Mouse (Mus musculus) heart, embryonic 13.5 days (tissue): ENCODE measurements around the gene Kcng1. TPM values are rescaled to one million over a fixed set of nuclear protein-coding genes. Genes with fewer than 3 reads are reported as not detected.

ENCODE experiments used
- ATAC-seq: fragments of 200-750 bp; cut with Nextera tagmentation; 2 replicates; pipeline ENCODE4 v1.8.0; 2017; ENCODE audit warnings: moderate TSS enrichment; ENCODE audit not compliant: insufficient number of reproducible peaks, low FRiP score, low TSS enrichment; ENCODE audit errors: extremely low read depth
- H3K27ac ChIP-seq: fragments of 300-500 bp; sonication (generic); replicated peaks from 2 replicates; pipeline ENCODE4 v1.5.1; 2015; ENCODE audit warnings: moderate library complexity, mild to moderate bottlenecking, inconsistent platforms
- H3K27me3 ChIP-seq: fragments of 300-500 bp; sonication (generic); replicated peaks from 2 replicates; pipeline ENCODE4 v1.6.1; 2015; ENCODE audit warnings: mild to moderate bottlenecking, inconsistent platforms
- H3K36me3 ChIP-seq: fragments of 300-500 bp; sonication (generic); 2 replicates; pipeline ENCODE4 v1.6.1; 2015; ENCODE audit warnings: mild to moderate bottlenecking, inconsistent platforms
- H3K4me1 ChIP-seq: fragments of 300-500 bp; sonication (generic); 2 replicates; pipeline ENCODE4 v1.6.1; 2015; ENCODE audit warnings: inconsistent platforms
- H3K4me2 ChIP-seq: fragments of 300-500 bp; sonication (generic); 2 replicates; pipeline ENCODE4 v1.6.1; 2015; ENCODE audit warnings: inconsistent platforms, mild to moderate bottlenecking, moderate library complexity
- H3K4me3 ChIP-seq: fragments of 300-500 bp; sonication (generic); 2 replicates; pipeline ENCODE4 v1.5.1; 2015; ENCODE audit warnings: moderate library complexity, mild to moderate bottlenecking, inconsistent platforms
- H3K9ac ChIP-seq: fragments of 300-500 bp; sonication (generic); 2 replicates; pipeline ENCODE4 v1.6.1; 2015; ENCODE audit warnings: inconsistent platforms, mild to moderate bottlenecking, moderate library complexity
- H3K9me3 ChIP-seq: fragments of 300-500 bp; sonication (generic); 2 replicates; pipeline ENCODE4 v1.6.1; 2016; ENCODE audit warnings: inconsistent platforms
- WGBS: fragments of 180-500 bp; shearing (Covaris S2); methylation state at CpG from one replicate; pipeline ENCODE4 v1.1.7; 2015; ENCODE audit warnings: mixed read lengths; 5-methylcytosine and 5-hydroxymethylcytosine counted together
- polyA plus RNA-seq: library from polyadenylated mRNA; unstranded; fragments of >200 nt; fragmentation: Nextera tagmentation; extraction: Ambion mirVana; gene quantifications from 2 replicates; pipeline ENCODE4 v1.2.1, GENCODE M21; 2015

Gene Kcng1
- polyA plus RNA-seq, 1 experiment from 2014 or later: 0.90 TPM

DNA sequence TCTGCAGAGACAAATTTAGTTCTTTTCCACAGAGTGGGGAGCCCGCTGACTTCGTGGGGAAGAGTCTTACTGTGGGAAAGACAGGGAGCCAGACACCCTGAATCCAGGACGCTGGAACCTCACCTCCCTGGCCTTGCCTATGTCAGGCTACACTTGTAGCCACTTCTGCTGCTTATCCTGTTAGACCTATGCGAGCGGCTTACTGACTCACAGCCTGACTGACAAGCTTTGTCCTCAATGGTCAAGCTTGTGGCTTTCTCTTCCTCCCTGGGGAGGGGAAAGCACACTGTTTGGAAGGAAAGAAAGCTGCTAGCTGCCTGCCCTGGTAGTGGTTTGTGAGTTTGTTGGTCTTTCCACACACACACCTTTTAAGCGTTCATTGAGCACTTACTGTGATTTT is 11.0 kb upstream of the Kcng1 start:
- Histone ChIP-seq H3K4me2 (peak overlapping the region; percentile 44), H3K27ac (no peak overlapping the region), H3K4me1 (peaks cover 18% of the 10 kb centered on the region), H3K9ac (no peak overlapping the region), H3K36me3 (no peaks in the 10 kb centered on the region), H3K9me3 (peaks cover 15% of the 10 kb centered on the region; the same call in 1 of the 2 replicates), H3K27me3 (peaks cover 96% of the 10 kb centered on the region), H3K4me3 (no peak overlapping the region)
- no peak for ATAC-seq
- 16% methylated on average over 6 of the region's 6 CpGs for WGBS

GRCm38 (mm10) chr2:168292041-168292440 is 10.5 kb upstream of the Kcng1 start:
- 8% methylated on average over 10 of the region's 10 CpGs for WGBS
- no peaks in the 10 kb centered on the region for H3K36me3 ChIP-seq
- H3K9ac ChIP-seq: no peak overlapping the region
- H3K4me3 ChIP-seq: no peak overlapping the region
- peaks cover 15% of the 10 kb centered on the region; the same call in 1 of the 2 replicates for H3K9me3 ChIP-seq
- H3K27me3 ChIP-seq: peaks cover 97% of the 10 kb centered on the region
- H3K4me1 ChIP-seq: peaks cover 15% of the 10 kb centered on the region
- peak overlapping the region; percentile 44 for H3K4me2 ChIP-seq
- H3K27ac ChIP-seq: no peak overlapping the region
- ATAC-seq: no peak

DNA sequence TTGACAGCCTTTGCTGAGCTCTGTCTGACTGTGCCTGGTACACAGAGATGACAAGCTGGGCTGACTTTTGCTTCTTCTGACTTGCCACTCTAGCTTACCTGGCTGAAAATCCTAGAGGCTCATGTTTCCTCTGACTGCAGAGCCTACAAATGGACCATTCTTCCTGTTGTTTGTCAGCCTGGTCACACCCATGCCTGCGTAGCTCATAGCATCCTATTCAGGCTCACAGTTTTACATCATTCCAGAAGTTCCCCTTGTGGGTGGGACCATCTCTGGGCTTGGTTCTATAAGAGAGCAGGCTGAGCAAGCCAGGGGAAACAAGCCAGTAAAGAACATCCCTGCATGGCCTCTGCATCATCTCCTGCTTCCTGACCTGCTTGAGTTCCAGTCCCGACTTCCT is 8.3 kb upstream of the Kcng1 start:
- Histone ChIP-seq H3K4me2 (no peak overlapping the region), H3K27ac (no peak overlapping the region), H3K9ac (no peak overlapping the region), H3K27me3 (peaks cover 99% of the 10 kb centered on the region), H3K4me1 (peaks cover 21% of the 10 kb centered on the region), H3K4me3 (no peak overlapping the region), H3K36me3 (no peaks in the 10 kb centered on the region), H3K9me3 (peaks cover 25% of the 10 kb centered on the region)
- ATAC-seq: no peak
- WGBS: 66% methylated on average over 2 of the region's 2 CpGs

GRCm38 (mm10) chr2:168289016-168289415 is 7.5 kb upstream of the Kcng1 start:
- Histone ChIP-seq H3K27ac (no peak overlapping the region), H3K9ac (no peak overlapping the region), H3K27me3 (peaks cover 99% of the 10 kb centered on the region), H3K36me3 (no peaks in the 10 kb centered on the region), H3K4me1 (peaks cover 25% of the 10 kb centered on the region), H3K9me3 (peaks cover 25% of the 10 kb centered on the region), H3K4me2 (no peak overlapping the region), H3K4me3 (no peak overlapping the region)
- 58% methylated on average over 9 of the region's 9 CpGs for WGBS
- ATAC-seq: no peak

DNA sequence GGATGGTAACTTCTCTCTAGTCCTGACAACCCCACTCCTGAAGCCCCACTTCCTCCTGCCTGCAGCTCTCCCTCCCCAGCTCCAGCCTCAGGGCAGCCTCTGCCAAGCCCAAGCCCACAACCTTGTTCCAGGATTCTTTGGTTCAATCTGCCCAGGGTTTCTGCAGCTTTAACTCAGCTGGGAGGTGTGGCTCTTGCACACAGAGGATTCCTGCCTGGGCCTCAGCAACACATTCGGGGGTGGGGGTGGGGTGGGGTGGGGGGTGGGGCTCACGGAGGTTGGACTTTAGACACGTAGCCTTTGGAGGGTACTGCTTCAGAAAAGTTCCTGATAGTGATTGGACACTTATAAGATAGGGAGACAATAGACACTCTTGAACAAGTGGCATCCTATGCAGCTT is 5.5 kb upstream of the Kcng1 start:
- peaks cover 21% of the 10 kb centered on the region for H3K4me1 ChIP-seq
- H3K27me3 ChIP-seq: peaks cover 98% of the 10 kb centered on the region
- H3K36me3 ChIP-seq: no peaks in the 10 kb centered on the region
- H3K4me2 ChIP-seq: no peak overlapping the region
- H3K27ac ChIP-seq: no peak overlapping the region
- ATAC-seq: no peak
- no peak overlapping the region for H3K9ac ChIP-seq
- no peak overlapping the region for H3K4me3 ChIP-seq
- WGBS: 15% methylated on average over 3 of the region's 3 CpGs
- peaks cover 25% of the 10 kb centered on the region for H3K9me3 ChIP-seq

DNA sequence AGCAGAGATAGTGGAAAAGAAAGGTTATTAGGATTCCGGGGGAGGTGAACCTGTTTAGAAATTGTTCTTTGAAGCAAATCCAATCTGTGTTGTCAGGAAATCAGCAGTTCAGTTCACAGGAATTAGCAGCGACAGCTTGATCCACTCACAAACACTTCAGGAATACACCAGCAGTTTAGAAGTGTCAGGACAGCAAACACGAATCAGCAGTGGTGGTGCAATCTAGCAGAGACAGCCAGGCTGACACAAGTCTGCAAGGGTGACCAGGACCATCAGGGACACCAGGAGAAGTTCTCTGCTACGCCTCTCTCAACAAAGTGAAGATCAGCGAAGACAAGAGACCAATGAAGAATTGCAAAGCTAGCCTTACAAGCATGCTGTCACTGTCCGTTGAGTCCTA is 3.6 kb upstream of the Kcng1 start:
- H3K4me3 ChIP-seq: no peak overlapping the region
- peaks cover 34% of the 10 kb centered on the region for H3K4me1 ChIP-seq
- H3K9me3 ChIP-seq: peaks cover 10% of the 10 kb centered on the region
- H3K27ac ChIP-seq: no peak overlapping the region
- no peak overlapping the region for H3K9ac ChIP-seq
- H3K4me2 ChIP-seq: no peak overlapping the region
- ATAC-seq: no peak
- H3K36me3 ChIP-seq: no peaks in the 10 kb centered on the region
- WGBS: 51% methylated on average over 6 of the region's 6 CpGs
- peaks cover 98% of the 10 kb centered on the region for H3K27me3 ChIP-seq

DNA sequence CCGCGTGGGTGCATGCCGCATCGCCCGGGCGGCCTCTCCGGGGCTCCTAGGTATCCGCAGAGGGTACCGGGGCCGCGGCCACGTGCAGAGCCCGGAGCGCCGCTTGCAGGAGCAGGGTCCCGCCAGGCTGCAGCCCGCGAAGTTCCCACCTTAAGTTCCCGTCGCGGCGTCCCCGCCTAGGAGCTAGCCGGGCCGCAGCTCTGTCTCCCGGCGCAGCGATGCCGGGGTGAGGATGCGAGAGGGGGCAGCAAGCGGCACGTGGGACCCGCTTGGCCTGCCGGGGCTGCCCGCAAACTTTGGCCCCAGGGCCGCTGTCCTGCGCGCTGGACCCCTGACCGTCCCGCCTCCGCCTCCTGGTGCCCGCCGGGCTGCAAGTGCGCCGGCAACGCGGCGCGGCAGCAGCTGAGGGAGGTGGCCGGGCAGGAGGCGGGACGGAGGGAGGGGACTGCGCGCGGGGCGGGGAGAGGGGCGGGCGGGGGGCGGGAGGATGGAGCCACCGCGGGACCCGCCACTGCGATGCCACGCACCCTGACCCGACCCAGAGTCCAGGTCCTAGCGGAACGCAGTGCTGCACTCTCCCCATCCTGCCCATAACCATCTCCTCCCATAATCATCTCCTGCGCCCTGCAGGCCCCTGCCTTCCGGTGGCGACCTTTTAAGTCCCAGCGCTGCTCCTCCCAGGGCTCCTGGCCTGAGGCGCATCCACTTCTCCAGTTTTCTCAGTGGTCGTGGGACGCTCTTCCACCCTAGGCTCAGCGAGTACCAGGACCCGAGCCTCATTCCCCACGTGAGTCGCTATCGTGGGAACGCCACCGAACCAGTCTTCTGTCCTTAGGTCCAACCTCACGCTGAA is 581 bp downstream of the Kcng1 start:
- H3K9ac ChIP-seq: peak overlapping the region; percentile 64
- H3K27me3 ChIP-seq: peaks cover 99% of the 10 kb centered on the region
- H3K9me3 ChIP-seq: peaks cover 7% of the 10 kb centered on the region
- H3K36me3 ChIP-seq: no peaks in the 10 kb centered on the region
- no peak overlapping the region for H3K27ac ChIP-seq
- H3K4me2 ChIP-seq: peak overlapping the region; percentile 77
- 1% methylated on average over 74 of the region's 82 CpGs for WGBS
- H3K4me3 ChIP-seq: peak overlapping the region; percentile 57
- ATAC-seq: no peak
- peaks cover 31% of the 10 kb centered on the region for H3K4me1 ChIP-seq

DNA sequence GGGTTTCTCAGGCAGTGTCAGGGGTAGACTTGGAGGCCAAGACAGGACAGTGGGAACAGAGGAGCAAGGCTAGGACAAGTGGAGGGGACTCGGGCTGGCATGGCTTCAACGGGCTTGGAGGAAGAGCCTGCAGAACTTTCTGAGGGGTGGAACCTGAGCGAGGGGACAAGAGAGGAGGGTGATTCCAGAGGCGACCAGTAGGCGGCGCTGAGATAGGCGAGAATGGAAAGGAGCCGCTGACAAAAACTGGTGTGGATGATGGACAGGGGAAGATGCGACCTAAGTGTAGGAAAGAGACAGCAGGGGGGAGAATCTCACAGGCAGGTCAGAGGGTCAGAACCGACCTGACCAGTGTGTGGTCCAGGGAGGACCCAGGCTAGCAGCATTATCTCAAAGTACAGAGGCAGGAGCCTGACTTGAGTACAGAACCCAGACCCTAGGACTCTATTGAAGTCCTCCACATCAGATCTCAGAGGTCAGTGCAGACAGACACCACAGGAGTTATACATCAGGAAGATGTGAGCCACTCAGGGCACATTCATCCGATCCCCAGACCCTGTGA is 7.1 kb downstream of the Kcng1 start:
- 5% methylated on average over 11 of the region's 11 CpGs for WGBS
- H3K9me3 ChIP-seq: peaks cover 1% of the 10 kb centered on the region; the same call in 1 of the 2 replicates
- no peaks in the 10 kb centered on the region for H3K4me1 ChIP-seq
- no peaks in the 10 kb centered on the region for H3K36me3 ChIP-seq
- ATAC-seq: no peak
- H3K27ac ChIP-seq: no peak overlapping the region
- no peak overlapping the region for H3K4me2 ChIP-seq
- H3K4me3 ChIP-seq: no peak overlapping the region
- H3K27me3 ChIP-seq: peaks cover 100% of the 10 kb centered on the region
- no peak overlapping the region for H3K9ac ChIP-seq

- Histone ChIP-seq H3K4me3 (no peak overlapping the region), H3K27me3 (peaks cover 100% of the 10 kb centered on the region), H3K27ac (no peak overlapping the region), H3K4me1 (no peaks in the 10 kb centered on the region), H3K4me2 (peak overlapping the region; percentile 30; the same call in 1 of the 2 replicates), H3K36me3 (no peaks in the 10 kb centered on the region), H3K9me3 (peaks cover 4% of the 10 kb centered on the region; the same call in 1 of the 2 replicates), H3K9ac (no peak overlapping the region)
- ATAC-seq: no peak
- WGBS: 18% methylated on average over 9 of the region's 9 CpGs
These were observed 8.1 kb downstream of the Kcng1 start for GRCm38 (mm10) chr2:168273387-168273786.

- Histone ChIP-seq H3K4me3 (0 out of 2 replicates have a peak overlapping the region, but pooled peaks have one; percentile 4), H3K27ac (no peak overlapping the region), H3K4me1 (no peaks in the 10 kb centered on the region), H3K9ac (no peak overlapping the region), H3K9me3 (peaks cover 7% of the 10 kb centered on the region; the same call in 1 of the 2 replicates), H3K27me3 (peaks cover 99% of the 10 kb centered on the region), H3K36me3 (no peaks in the 10 kb centered on the region), H3K4me2 (peak overlapping the region; percentile 50)
- ATAC-seq: no peak
- 17% methylated on average over 7 of the region's 7 CpGs for WGBS
These were observed 13.5 kb downstream of the Kcng1 start for GRCm38 (mm10) chr2:168268033-168268432.

DNA sequence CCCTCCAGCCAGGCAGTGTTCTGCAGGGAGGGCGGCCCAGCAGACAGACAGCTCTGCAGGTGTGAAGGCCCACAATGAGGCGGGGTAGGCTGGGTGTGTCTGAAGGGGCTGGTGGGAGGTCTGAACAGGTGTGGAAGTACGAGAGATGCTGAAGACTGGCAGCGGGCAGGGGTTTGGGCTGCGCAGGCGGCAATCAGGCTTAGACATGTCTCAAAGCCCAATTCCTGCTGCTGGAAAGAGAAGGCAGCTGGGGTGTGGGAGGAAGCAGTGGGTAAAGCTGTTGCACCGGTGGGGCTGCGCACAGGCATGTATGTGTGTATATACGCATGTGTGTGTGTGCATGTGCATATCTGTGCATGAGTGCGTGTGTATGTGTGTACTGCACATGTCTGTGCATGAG is 20.6 kb downstream of the Kcng1 start:
- WGBS: 85% methylated on average over 10 of the region's 10 CpGs
- H3K9me3 ChIP-seq: no peaks in the 10 kb centered on the region
- H3K4me3 ChIP-seq: no peak overlapping the region
- peaks cover 98% of the 10 kb centered on the region for H3K27me3 ChIP-seq
- H3K4me1 ChIP-seq: no peaks in the 10 kb centered on the region
- H3K9ac ChIP-seq: no peak overlapping the region
- no peak for ATAC-seq
- H3K36me3 ChIP-seq: no peaks in the 10 kb centered on the region
- H3K4me2 ChIP-seq: no peak overlapping the region
- H3K27ac ChIP-seq: no peak overlapping the region
